Mouse (Mus musculus) hindbrain, embryonic 12.5 days (tissue): Measurements from ENCODE around the gene Cyth4. TPM values are rescaled to one million over a fixed set of nuclear protein-coding genes. Genes with fewer than 3 reads are reported as not detected.

ENCODE experiments used
- ATAC-seq: fragments of 200-750 bp; cut with Nextera tagmentation; 2 replicates; pipeline ENCODE4 v1.8.0; 2017; ENCODE audit warnings: moderate TSS enrichment; ENCODE audit not compliant: low FRiP score
- H3K27ac ChIP-seq: fragments of 300-500 bp; sonication (generic); 2 replicates; pipeline ENCODE4 v1.5.1; 2016; ENCODE audit warnings: mild to moderate bottlenecking
- H3K27me3 ChIP-seq: fragments of 300-500 bp; sonication (generic); 2 replicates; pipeline ENCODE4 v1.6.1; 2016; ENCODE audit warnings: mild to moderate bottlenecking
- H3K36me3 ChIP-seq: fragments of 300-500 bp; sonication (generic); 2 replicates; pipeline ENCODE4 v1.6.1; 2016; ENCODE audit warnings: mild to moderate bottlenecking
- H3K4me1 ChIP-seq: fragments of 300-500 bp; sonication (generic); 2 replicates; pipeline ENCODE4 v1.6.1; 2016
- H3K4me2 ChIP-seq: fragments of 300-500 bp; sonication (generic); replicated peaks from 2 replicates; pipeline ENCODE4 v1.6.1; 2016; ENCODE audit warnings: mild to moderate bottlenecking
- H3K4me3 ChIP-seq: fragments of 300-500 bp; sonication (generic); 2 replicates; pipeline ENCODE4 v1.5.1; 2016; ENCODE audit warnings: mild to moderate bottlenecking
- H3K9ac ChIP-seq: fragments of 300-500 bp; sonication (generic); 2 replicates; pipeline ENCODE4 v1.6.1; 2016; ENCODE audit warnings: mild to moderate bottlenecking, moderate library complexity
- H3K9me3 ChIP-seq: fragments of 300-500 bp; sonication (generic); replicated peaks from 2 replicates; pipeline ENCODE4 v1.6.1; 2016; ENCODE audit warnings: mild to moderate bottlenecking
- WGBS: fragments of 180-500 bp; shearing (Covaris S2); methylation state at CpG from one replicate; pipeline ENCODE4 v1.1.7; 2016; 5-methylcytosine and 5-hydroxymethylcytosine counted together
- polyA plus RNA-seq: library from polyadenylated mRNA; unstranded; fragments of >200 nt; fragmentation: Nextera tagmentation; extraction: Ambion mirVana; gene quantifications from 2 replicates; pipeline ENCODE4 v1.2.1, GENCODE M21; 2016

Gene Cyth4
- polyA plus RNA-seq, 1 experiment from 2014 or later: 6.3 TPM

- Histone ChIP-seq H3K4me3 (no peak overlapping the region), H3K9me3 (peaks cover 7% of the 10 kb centered on the region; the same call in 1 of the 2 replicates), H3K36me3 (no peaks in the 10 kb centered on the region), H3K27me3 (no peaks in the 10 kb centered on the region), H3K4me1 (0 out of 2 replicates have a peak, but pooled peaks cover 2% of the 10 kb centered on the region), H3K9ac (no peak overlapping the region), H3K4me2 (no peak overlapping the region), H3K27ac (no peak overlapping the region)
- WGBS: 95% methylated on average over 4 of the region's 4 CpGs
- ATAC-seq: no peak
Measured at GRCm38 (mm10) chr15:78588900-78589299, 7.9 kb upstream of the Cyth4 start.

GRCm38 (mm10) chr15:78589936-78590335 lies 6.9 kb upstream of the Cyth4 start:
- Histone ChIP-seq H3K9ac (no peak overlapping the region), H3K9me3 (peaks cover 3% of the 10 kb centered on the region; the same call in 1 of the 2 replicates), H3K36me3 (no peaks in the 10 kb centered on the region), H3K4me1 (0 out of 2 replicates have a peak, but pooled peaks cover 2% of the 10 kb centered on the region), H3K27me3 (no peaks in the 10 kb centered on the region), H3K4me2 (no peak overlapping the region), H3K27ac (no peak overlapping the region), H3K4me3 (no peak overlapping the region)
- ATAC-seq: no peak
- 81% methylated on average over 6 of the region's 6 CpGs for WGBS

GRCm38 (mm10) chr15:78590785-78591184 lies 6.1 kb upstream of the Cyth4 start:
- Histone ChIP-seq H3K4me2 (no peak overlapping the region), H3K36me3 (no peaks in the 10 kb centered on the region), H3K4me1 (0 out of 2 replicates have a peak, but pooled peaks cover 2% of the 10 kb centered on the region), H3K27me3 (no peaks in the 10 kb centered on the region), H3K9ac (no peak overlapping the region), H3K9me3 (no peaks in the 10 kb centered on the region), H3K4me3 (no peak overlapping the region), H3K27ac (no peak overlapping the region)
- WGBS: 75% methylated on average over 6 of the region's 6 CpGs
- no peak for ATAC-seq

- Histone ChIP-seq H3K9ac (no peak overlapping the region), H3K4me3 (no peak overlapping the region), H3K36me3 (no peaks in the 10 kb centered on the region), H3K4me2 (no peak overlapping the region), H3K9me3 (no peaks in the 10 kb centered on the region), H3K4me1 (0 out of 2 replicates have a peak, but pooled peaks cover 2% of the 10 kb centered on the region), H3K27me3 (no peaks in the 10 kb centered on the region), H3K27ac (no peak overlapping the region)
- WGBS: 64% methylated on average over 15 of the region's 15 CpGs
- ATAC-seq: no peak
Measured at GRCm38 (mm10) chr15:78591680-78592451, 5.0 kb upstream of the Cyth4 start.

- no peak overlapping the region for H3K9ac ChIP-seq
- no peak overlapping the region for H3K4me3 ChIP-seq
- no peak overlapping the region for H3K4me2 ChIP-seq
- 0 out of 2 replicates have a peak, but pooled peaks cover 2% of the 10 kb centered on the region for H3K4me1 ChIP-seq
- H3K36me3 ChIP-seq: no peaks in the 10 kb centered on the region
- no peaks in the 10 kb centered on the region for H3K9me3 ChIP-seq
- ATAC-seq: no peak
- H3K27me3 ChIP-seq: no peaks in the 10 kb centered on the region
- 80% methylated on average over 14 of the region's 14 CpGs for WGBS
- H3K27ac ChIP-seq: no peak overlapping the region
Measured at GRCm38 (mm10) chr15:78592452-78592968, 4.3 kb upstream of the Cyth4 start.

GRCm38 (mm10) chr15:78593896-78594425 lies 2.9 kb upstream of the Cyth4 start:
- H3K27me3 ChIP-seq: no peaks in the 10 kb centered on the region
- H3K4me2 ChIP-seq: no peak overlapping the region
- ATAC-seq: no peak
- H3K9ac ChIP-seq: no peak overlapping the region
- H3K27ac ChIP-seq: no peak overlapping the region
- H3K4me3 ChIP-seq: no peak overlapping the region
- H3K4me1 ChIP-seq: 0 out of 2 replicates have a peak, but pooled peaks cover 2% of the 10 kb centered on the region
- no peaks in the 10 kb centered on the region for H3K9me3 ChIP-seq
- WGBS: 91% methylated on average over 7 of the region's 7 CpGs
- no peaks in the 10 kb centered on the region for H3K36me3 ChIP-seq

GRCm38 (mm10) chr15:78594831-78595230 lies 2.0 kb upstream of the Cyth4 start:
- ATAC-seq: no peak
- Histone ChIP-seq H3K9me3 (no peaks in the 10 kb centered on the region), H3K4me3 (no peak overlapping the region), H3K27ac (no peak overlapping the region), H3K27me3 (no peaks in the 10 kb centered on the region), H3K9ac (no peak overlapping the region), H3K36me3 (no peaks in the 10 kb centered on the region), H3K4me2 (no peak overlapping the region), H3K4me1 (0 out of 2 replicates have a peak, but pooled peaks cover 2% of the 10 kb centered on the region)
- 95% methylated on average over 2 of the region's 2 CpGs for WGBS

GRCm38 (mm10) chr15:78595468-78595867 lies 1.4 kb upstream of the Cyth4 start:
- no peak overlapping the region for H3K27ac ChIP-seq
- no peak overlapping the region for H3K4me2 ChIP-seq
- H3K9ac ChIP-seq: no peak overlapping the region
- no peaks in the 10 kb centered on the region for H3K9me3 ChIP-seq
- ATAC-seq: no peak
- 59% methylated on average over 5 of the region's 5 CpGs for WGBS
- no peak overlapping the region for H3K4me3 ChIP-seq
- H3K36me3 ChIP-seq: no peaks in the 10 kb centered on the region
- 0 out of 2 replicates have a peak, but pooled peaks cover 2% of the 10 kb centered on the region for H3K4me1 ChIP-seq
- no peaks in the 10 kb centered on the region for H3K27me3 ChIP-seq

GRCm38 (mm10) chr15:78596504-78596903 lies 343 bp upstream of the Cyth4 start:
- no peak overlapping the region for H3K9ac ChIP-seq
- 0 out of 2 replicates have a peak, but pooled peaks cover under 1% of the 10 kb centered on the region for H3K4me1 ChIP-seq
- 83% methylated on average over 6 of the region's 6 CpGs for WGBS
- no peak for ATAC-seq
- H3K27me3 ChIP-seq: no peaks in the 10 kb centered on the region
- H3K9me3 ChIP-seq: no peaks in the 10 kb centered on the region
- no peak overlapping the region for H3K4me2 ChIP-seq
- no peak overlapping the region for H3K27ac ChIP-seq
- no peak overlapping the region for H3K4me3 ChIP-seq
- no peaks in the 10 kb centered on the region for H3K36me3 ChIP-seq

- Histone ChIP-seq H3K9ac (no peak overlapping the region), H3K27ac (no peak overlapping the region), H3K36me3 (no peaks in the 10 kb centered on the region), H3K9me3 (no peaks in the 10 kb centered on the region), H3K4me3 (no peak overlapping the region), H3K4me2 (no peak overlapping the region), H3K4me1 (no peaks in the 10 kb centered on the region), H3K27me3 (no peaks in the 10 kb centered on the region)
- 52% methylated on average over 4 of the region's 4 CpGs for WGBS
- no peak for ATAC-seq
Measured at GRCm38 (mm10) chr15:78597729-78598128, 882 bp downstream of the Cyth4 start.

- no peaks in the 10 kb centered on the region for H3K9me3 ChIP-seq
- ATAC-seq: no peak
- no peaks in the 10 kb centered on the region for H3K4me1 ChIP-seq
- H3K27ac ChIP-seq: no peak overlapping the region
- no peak overlapping the region for H3K9ac ChIP-seq
- H3K27me3 ChIP-seq: no peaks in the 10 kb centered on the region
- 79% methylated on average over 6 of the region's 6 CpGs for WGBS
- no peaks in the 10 kb centered on the region for H3K36me3 ChIP-seq
- H3K4me3 ChIP-seq: no peak overlapping the region
- H3K4me2 ChIP-seq: no peak overlapping the region
Measured at GRCm38 (mm10) chr15:78599124-78599523, 2.3 kb downstream of the Cyth4 start.

GRCm38 (mm10) chr15:78599529-78600193 lies 2.8 kb downstream of the Cyth4 start:
- Histone ChIP-seq H3K9ac (no peak overlapping the region), H3K9me3 (no peaks in the 10 kb centered on the region), H3K4me1 (no peaks in the 10 kb centered on the region), H3K4me3 (no peak overlapping the region), H3K27me3 (no peaks in the 10 kb centered on the region), H3K27ac (no peak overlapping the region), H3K4me2 (no peak overlapping the region), H3K36me3 (no peaks in the 10 kb centered on the region)
- no peak for ATAC-seq
- 80% methylated on average over 13 of the region's 13 CpGs for WGBS
